Mouse (Mus musculus): ENCODE measurements around the gene Rnf5.

GRCm38 (mm10) chr17:34621006-34621405, 17.5 kb upstream of the Rnf5 start:
- TF ChIP-seq GATA1 (IDR thresholded peaks at IDR 0.05; ENCODE audit: borderline replicate concordance, low read length) (no peak), FLI1 (IDR thresholded peaks at IDR 0.05; ENCODE audit: low read length) (no peak)

All from megakaryocyte, embryonic 14.5 days (primary cell).